Mouse (Mus musculus) erythroblast, adult 5-6 weeks (primary cell): Measurements from ENCODE around the gene Zc3hc1. TPM values are rescaled to one million over a fixed set of nuclear protein-coding genes. Genes with fewer than 3 reads are reported as not detected.

Experiments
- ATAC-seq: replicated peaks from 2 replicates; pipeline ENCODE4 v1.8.0; 2016; ENCODE audit warnings: moderate number of reproducible peaks, mild to moderate bottlenecking, moderate TSS enrichment, inconsistent platforms; ENCODE audit not compliant: poor library complexity, low FRiP score, severe bottlenecking
- total RNA-seq, 2 experiments: library from RNA; stranded (forward) in 1 of 2; stranded (reverse) in 1 of 2; fragments of 150-400 nt in 1 of 2; fragments of 200-764, 138-1000 nt in 1 of 2; gene quantifications; 2 replicates each; pipeline versions ENCODE4 v1.2.3 to v1.2.4; 2015 to 2017; ENCODE audit warnings: low replicate concordance in 2 of 2

Zc3hc1 gene
- total RNA-seq, 2 experiments from 2014 or later: 5.5 to 17.7 TPM

DNA sequence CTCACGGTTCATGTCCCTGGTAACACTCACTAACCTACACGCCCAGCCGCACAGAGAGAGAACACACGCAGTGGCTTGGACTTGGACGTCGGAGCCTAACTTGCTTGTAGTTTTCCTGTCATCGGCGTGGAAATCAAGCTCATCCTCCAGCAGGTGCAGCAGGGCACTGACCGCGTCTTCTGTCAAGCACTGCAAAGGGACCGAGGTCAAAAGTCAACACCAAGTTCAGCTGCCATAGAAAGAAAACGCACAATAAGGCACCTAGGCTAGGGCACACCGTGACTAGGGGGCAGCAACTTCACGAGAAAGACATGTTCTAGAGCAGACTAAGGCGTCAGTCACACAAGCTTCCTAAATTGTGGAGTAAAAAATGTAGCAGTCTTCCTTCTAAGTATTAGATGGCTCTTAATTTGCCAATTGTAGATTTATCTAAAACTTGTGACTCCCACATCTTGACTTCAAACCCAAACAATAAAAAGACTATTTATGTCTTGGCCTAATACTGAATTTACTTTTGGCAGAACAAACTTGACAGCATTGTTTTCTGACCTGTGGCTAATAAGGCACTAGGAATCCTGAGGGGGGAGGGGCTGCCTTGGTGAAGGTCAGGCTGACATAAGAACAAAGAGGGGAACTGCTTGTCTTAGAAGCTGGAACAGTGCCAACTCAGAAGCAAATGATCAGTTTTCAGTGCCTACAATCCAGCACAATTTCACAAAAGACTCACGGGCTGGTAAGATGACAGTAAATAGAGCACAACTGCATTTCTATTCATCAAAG lies 15.9 kb downstream of the Zc3hc1 start:
- ATAC-seq: no peak

- no peak for ATAC-seq
Measured at GRCm38 (mm10) chr6:30372627-30373369, 18.0 kb downstream of the Zc3hc1 start.

GRCm38 (mm10) chr6:30369291-30369690 lies 21.5 kb downstream of the Zc3hc1 start:
- no peak for ATAC-seq

GRCm38 (mm10) chr6:30363808-30364207 lies 27.0 kb downstream of the Zc3hc1 start:
- no peak for ATAC-seq

GRCm38 (mm10) chr6:30359762-30360509 lies 30.9 kb downstream of the Zc3hc1 start:
- ATAC-seq: no peak

DNA sequence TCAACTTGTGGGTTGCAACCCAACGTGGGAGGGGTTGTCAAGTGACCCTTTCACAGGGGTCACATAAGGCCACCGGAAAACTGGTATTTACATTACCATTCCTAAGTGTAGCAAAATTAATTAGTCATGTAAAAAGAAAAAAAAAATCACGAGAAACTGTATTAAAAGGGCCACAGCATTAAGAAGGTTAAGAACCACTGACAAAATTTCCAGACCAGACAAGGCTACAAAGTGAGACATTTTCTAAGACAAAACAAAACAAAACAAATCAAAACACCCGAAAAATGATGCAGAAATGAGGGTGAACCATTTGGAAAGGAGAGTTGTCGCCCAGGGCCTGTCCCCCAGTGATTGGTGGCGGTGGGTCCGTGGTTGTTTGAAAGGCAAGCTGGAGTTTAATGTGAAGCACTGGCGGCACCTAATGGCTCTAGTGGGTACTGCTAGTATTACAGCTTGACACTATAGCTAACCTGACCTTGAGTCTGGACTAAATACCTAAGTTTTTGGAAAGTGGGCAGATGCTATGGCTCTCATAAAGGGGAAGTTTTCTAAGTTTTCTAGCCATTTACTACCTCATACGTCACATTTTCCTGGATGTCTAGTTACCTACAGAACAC lies 33.2 kb downstream of the Zc3hc1 start:
- ATAC-seq: peak; percentile 69

GRCm38 (mm10) chr6:30356680-30357079 lies 34.1 kb downstream of the Zc3hc1 start:
- peak; percentile 50 for ATAC-seq

GRCm38 (mm10) chr6:30356161-30356560 lies 34.7 kb downstream of the Zc3hc1 start:
- peak; percentile 54 for ATAC-seq

DNA sequence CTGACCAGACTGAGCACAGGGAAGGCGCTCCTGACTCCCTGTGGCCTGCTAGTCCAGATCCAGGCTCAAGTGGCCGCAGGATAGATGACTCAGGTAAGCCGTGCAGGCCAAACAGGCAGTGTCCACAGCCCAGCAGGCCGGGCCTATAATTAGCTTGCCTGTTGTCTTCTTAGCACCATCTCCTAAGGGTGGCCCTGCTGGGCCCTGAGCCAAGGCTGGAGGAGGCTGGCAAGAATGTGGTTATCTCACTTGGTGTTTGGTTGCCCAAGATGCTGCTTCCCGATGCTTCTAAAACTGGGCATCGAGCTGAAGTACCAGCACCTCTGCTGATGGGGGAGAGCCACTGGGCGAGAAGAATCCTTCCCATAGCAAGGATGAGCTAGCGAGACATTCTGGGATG lies 35.1 kb downstream of the Zc3hc1 start:
- ATAC-seq: peak; percentile 83

- no peak for ATAC-seq
Measured at GRCm38 (mm10) chr6:30354760-30355159, 36.1 kb downstream of the Zc3hc1 start.

- no peak for ATAC-seq
Measured at GRCm38 (mm10) chr6:30353661-30354060, 37.2 kb downstream of the Zc3hc1 start.

GRCm38 (mm10) chr6:30352762-30353161 lies 38.1 kb downstream of the Zc3hc1 start:
- ATAC-seq: no peak

DNA sequence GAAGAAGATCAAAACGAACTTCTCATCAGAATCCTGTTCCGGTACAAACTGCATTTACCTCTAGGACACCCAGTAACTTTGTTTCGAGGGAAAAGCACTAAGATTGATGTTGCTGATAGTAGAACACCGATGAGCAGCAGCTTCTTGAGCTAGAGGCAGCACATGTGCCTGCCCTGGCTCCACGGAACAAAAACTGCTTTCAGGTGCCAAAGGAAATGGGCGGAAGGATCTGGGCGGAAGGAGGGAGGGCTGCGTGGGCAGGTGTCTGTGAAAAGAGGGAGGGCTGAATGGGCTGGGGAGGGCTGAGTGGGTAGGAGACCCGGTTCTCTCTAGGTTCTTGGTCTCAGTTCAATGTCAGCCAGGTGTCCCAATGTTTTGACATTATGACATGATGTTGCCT lies 39.5 kb downstream of the Zc3hc1 start:
- ATAC-seq: no peak

- ATAC-seq: no peak
Measured at GRCm38 (mm10) chr6:30347288-30347801, 43.5 kb downstream of the Zc3hc1 start.

DNA sequence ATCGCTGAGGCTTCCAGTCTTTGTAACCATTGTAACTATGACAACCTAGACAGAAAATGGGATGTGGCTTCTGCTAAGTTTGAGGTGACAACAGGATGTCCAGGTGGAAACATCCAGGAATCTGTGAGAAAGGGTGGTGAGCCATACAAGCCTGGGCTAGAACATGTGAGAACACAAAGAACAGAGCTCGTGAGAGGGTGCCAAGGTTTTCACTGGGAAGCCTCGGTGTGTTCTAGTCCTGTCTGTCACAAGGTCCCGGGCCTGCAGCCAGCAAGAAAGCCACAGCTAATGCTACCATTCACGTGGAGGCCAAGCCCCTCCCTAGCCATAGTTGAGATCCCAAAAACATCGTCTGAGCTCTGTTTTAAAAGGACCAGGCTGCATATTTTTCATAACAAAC lies 44.1 kb downstream of the Zc3hc1 start:
- ATAC-seq: no peak

DNA sequence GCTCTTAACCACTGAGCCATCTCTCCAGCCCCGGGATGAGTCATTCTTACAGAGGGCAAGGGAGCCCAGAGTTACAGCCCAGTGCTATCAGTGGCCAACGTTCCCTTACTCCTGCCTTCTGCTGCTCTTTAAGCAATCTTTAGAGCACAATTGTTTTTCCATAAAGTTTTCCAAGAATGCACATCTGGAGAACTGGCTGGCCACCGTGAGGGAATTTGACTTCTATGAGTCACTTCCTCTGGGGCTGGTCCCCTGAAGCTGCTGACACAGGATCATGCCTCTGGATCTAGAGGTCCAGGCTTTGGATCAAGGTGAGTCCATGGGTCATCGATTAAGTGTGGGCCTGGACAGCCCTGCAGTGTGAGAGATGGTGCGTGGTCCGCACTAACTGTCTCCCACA lies 46.8 kb downstream of the Zc3hc1 start:
- no peak for ATAC-seq

- ATAC-seq: no peak
Measured at GRCm38 (mm10) chr6:30340231-30340873, 50.5 kb downstream of the Zc3hc1 start.

GRCm38 (mm10) chr6:30336912-30337311 lies 53.9 kb downstream of the Zc3hc1 start:
- ATAC-seq: 0 out of 2 replicates have a peak, but pooled peaks have one; percentile 27

- ATAC-seq: no peak
Measured at GRCm38 (mm10) chr6:30332262-30332661, 58.6 kb downstream of the Zc3hc1 start.
